Mouse (Mus musculus) E14TG2a.4 (cell line): ENCODE results near the gene Polr3e.

Source experiments
- CTCF ChIP-seq: conservative IDR thresholded peaks from 2 replicates; pipeline ENCODE4 v1.5.1; 2014; ENCODE audit warnings: low read length
- POU5F1 ChIP-seq: IDR thresholded peaks from 2 replicates; pipeline ENCODE4 v1.6.1; 2014; ENCODE audit warnings: low read length, borderline replicate concordance

GRCm38 (mm10) chr7:120933110-120933509 is 15.6 kb downstream of the Polr3e start:
- TF ChIP-seq CTCF, result no peak
- no peak for TF ChIP-seq POU5F1
